Mouse (Mus musculus): ENCODE data around the gene Lamc1. TPM values are rescaled to one million over a fixed set of nuclear protein-coding genes. Genes with fewer than 3 reads are reported as not detected.

Gene Lamc1
- total RNA-seq, 2 experiments from 2014 or later, result 1.3 to 3.0 TPM

DNA sequence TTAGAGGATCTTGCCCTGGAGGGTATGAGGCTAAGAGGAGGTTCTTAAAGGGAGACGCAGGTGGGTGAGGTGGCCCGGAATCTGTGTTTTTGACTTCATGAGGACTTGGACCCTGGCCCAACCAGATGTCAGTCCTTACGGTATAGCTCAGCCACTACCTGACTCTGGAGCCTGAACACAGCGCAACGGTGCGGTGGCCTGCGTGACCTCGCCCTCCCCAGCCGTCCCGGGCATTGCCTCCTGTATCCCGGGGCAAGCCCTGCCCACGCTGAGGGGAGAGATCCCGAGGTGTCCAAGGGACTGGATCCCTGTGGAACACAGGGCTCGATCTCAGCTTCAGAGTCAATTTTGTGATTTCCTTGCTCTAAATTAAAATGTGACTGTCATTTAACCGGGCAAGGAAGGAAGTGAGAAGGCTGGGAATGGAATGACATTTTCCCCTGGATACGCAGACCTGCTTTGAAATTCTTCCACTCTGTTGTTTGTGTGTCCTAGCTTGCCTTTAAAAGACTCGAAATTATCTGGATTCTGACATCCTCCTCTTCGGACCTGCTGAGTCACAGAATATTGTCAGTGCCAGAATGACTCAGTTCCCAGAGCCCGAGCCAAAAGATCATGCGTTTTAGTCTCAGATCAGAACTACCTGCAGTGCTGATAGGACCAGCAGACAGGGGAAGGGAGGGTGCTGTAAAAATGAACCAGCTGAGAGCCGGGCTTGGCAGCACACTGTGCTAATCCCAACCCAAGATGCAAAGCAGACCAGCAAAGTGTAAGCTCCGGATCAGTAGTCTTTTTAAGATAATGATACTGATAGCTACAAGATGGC, 923 bp upstream of the Lamc1 start:
- ATAC-seq (replicated peaks; ENCODE audit: low FRiP score, low TSS enrichment, poor library complexity, severe bottlenecking), result peak; percentile 75

DNA sequence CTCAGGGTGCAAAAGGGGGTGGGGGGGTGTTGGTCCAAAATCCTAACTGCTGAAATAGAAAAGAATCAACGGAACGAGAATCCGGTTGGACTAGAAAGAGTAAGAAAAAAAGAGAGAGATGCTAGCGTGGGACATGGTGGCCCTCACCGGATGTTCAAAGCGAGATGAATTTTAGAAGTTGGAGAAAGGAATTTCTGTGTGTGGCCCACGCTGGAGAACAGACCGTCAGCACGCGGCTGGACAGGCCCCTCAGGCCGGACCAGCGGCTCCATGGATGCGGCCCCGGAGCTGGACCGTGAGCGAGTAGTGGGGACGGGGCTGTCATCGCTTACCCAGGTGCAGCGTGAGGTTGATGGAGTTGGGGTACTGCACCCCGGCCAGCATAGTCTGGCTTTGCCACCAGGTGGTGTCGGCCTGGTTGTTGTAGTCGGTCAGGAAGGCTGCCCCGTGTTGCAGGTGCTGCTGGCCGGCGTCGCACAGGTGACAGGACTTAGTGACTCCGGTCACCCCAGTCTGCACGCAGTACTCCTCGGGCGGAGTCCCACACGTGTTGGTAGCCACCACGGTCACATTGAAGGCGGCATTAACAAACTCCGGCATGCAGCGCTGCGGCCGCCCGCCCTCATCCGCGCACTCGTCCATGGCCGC, 666 bp downstream of the Lamc1 start:
- ATAC-seq (replicated peaks; ENCODE audit: low FRiP score, low TSS enrichment, poor library complexity, severe bottlenecking), result peak; percentile 56

DNA sequence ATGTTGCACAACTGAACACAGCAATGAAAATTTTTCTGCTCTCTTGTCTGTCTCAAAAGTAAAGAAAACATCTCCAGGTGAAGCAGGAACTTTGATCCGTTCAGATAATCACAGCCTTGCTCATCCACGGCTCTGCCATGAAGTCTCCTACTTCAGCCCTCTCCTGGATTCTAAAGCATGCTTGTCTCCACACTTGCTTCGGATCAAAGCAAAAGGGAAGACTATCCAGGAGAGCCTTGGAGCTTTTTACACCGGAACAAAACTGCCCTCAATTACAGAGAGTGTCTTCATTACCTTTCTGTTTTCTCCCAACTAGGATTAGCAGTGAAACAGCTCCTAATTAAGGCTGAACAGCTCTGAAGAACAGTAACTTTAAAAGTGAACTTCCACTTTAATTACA, 1.4 kb downstream of the Lamc1 start:
- no peak for ATAC-seq (replicated peaks; ENCODE audit: low FRiP score, low TSS enrichment, poor library complexity, severe bottlenecking)

DNA sequence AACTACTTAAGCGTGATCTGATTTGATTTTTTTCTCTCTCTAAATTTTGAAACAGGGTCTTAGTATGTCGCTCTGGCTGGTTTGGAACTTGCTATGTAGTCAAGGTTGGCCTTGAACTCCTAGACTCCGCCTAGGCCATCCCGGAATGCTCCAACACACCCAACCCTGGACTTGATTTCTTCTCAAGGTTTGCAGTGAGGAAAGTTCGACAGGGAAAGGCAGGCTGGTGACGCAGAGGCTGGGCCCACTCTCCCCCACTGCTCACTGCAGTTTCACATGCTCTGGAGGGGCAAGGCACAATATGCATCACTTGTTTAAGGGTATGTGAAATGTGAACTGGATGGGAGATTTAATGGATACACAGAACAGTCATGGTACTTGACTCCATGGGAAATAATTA, 3.3 kb downstream of the Lamc1 start:
- no peak for ATAC-seq (replicated peaks; ENCODE audit: low FRiP score, low TSS enrichment, poor library complexity, severe bottlenecking)

DNA sequence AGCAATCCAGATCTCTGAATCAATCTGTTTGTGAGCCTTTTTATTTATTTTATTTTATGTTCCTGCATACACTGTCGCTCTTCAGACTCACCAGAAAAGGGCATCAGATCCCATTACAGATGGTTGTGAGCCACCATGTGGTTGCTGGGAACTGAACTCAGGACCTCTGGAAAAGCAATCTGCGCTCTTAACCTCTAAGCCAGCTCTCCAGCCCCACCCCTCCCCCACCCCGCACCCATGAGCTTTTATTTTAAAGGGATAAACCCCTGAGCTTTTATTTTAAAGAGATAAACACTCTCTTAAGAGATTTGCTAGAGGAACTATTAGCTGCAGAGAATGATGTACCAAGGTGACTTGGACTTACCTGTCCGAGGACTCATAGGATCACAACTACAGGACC, 5.5 kb downstream of the Lamc1 start:
- no peak for ATAC-seq (replicated peaks; ENCODE audit: low FRiP score, low TSS enrichment, poor library complexity, severe bottlenecking)

DNA sequence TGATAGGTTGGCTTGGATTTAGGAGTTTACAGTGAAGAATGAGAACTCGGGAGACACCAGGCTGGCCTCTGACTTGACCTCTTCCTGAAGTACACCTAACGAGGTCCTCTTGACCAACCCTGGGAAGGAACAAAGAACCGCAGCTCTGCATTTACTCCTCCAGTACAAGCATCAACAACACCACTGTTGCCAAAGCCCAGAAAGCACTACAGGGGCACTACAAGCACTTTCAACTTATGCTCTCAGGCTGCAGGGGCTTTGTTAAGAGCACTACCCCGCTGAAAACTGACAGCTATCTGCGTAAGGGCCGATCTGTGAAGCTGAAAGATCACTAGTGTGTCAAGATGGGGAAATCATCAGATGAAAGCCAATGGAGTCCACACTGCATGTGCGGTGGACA, 6.4 kb downstream of the Lamc1 start:
- ATAC-seq (replicated peaks; ENCODE audit: low FRiP score, low TSS enrichment, poor library complexity, severe bottlenecking), result no peak

DNA sequence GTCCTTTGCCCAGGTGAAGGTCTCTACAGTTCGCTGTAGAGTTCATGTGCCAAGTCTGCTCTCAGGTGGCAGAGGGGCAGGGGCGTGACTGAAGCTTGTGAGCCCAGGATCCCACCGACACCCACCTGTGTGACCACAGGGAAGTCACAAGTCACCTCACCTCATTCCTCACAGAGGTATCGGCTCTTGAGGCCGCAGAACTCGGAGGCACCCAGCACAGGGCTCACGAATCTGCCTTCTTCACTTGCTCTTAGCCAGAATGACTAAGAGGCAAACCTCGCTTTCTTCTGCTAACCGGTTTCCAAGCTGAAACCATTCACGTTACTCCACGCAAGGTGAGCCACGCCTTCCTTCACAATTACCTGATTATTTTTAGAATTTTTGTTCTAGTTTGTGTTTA, 11.2 kb downstream of the Lamc1 start:
- ATAC-seq (replicated peaks; ENCODE audit: low FRiP score, low TSS enrichment, poor library complexity, severe bottlenecking), result no peak

DNA sequence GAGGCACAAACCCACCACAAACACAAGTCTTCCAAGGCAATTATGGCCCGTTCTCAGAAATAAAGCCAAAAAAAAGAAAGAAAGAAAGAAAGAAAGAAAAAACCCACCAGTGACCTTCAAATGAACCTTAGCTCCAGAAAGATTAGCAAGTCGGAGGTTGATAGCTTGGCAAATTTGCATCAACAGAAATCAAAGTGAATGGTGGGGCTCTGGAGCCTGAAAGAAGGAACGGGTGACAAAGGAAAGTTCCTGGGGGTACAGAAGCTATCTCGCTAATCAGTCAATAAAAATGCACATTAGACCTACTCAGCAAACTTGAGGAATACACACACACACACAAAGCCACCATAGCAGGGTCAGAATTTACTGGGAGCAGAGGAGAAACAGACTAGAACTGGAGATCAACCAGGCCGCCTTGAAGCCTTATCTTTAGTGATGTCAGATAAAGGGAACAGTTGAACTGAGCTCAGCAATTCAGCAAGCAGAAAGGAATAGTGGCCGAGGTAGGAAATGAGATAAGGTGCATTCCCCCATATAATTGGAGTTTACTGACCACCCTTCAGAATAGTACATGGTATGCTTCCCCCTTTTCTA, 11.9 kb downstream of the Lamc1 start:
- no peak for ATAC-seq (replicated peaks; ENCODE audit: low FRiP score, low TSS enrichment, poor library complexity, severe bottlenecking)

DNA sequence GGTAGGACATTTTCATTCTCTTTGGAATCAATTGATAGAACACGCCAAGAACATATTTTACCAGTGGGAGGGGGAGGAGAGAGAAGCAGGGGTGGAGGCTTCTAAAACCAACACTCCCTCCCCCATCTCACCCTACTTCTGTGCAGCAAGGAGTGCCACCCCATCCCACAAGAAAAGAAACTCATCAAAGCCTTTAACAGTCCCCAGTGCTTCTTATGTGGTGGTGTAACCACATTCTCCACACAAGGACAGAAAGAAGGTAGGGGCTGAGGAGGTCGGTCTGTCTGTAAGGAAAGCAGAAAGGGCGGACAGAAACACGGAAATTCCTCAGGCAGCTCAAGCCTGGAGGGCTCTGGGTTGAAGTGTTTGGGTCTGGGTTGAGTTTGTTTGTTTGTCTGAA, 12.5 kb downstream of the Lamc1 start:
- ATAC-seq (replicated peaks; ENCODE audit: low FRiP score, low TSS enrichment, poor library complexity, severe bottlenecking), result no peak

DNA sequence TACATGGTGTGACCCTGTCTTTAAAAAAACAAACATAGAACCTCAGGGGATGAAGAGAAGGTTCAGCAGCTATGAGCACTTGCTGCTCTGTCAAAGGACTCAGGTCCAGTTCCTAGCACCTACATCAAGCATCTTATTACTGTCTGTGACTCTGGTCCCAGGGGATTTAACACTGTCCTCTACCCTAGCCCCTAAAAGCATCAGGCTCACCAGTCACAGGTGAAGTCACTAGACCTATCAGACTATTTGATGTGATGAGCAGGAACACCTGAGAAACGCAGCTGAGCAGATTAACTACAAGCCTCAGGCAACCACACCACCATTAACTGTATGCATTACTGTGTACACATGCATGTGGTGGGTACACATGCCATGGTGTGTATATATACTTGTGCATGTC, 13.8 kb downstream of the Lamc1 start:
- ATAC-seq (replicated peaks; ENCODE audit: low FRiP score, low TSS enrichment, poor library complexity, severe bottlenecking), result no peak

DNA sequence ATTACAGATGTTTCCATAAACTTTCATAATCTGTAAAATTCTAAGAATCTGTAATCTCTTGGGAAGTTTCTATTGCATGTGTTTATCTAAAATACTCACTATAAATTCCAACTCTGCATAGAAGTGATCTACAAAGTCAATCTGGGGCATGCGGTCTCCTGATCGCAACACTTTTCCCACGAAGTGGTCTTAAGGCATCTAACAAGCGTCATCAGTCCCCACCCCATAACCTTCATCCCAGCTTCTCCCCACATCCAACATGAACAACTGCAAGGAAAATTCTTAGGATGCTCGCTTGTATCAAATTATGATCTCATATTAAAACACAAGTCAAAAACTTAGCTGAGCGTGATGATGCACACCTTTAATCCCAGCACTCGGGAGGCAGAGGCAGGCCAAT, 14.3 kb downstream of the Lamc1 start:
- ATAC-seq (replicated peaks; ENCODE audit: low FRiP score, low TSS enrichment, poor library complexity, severe bottlenecking), result no peak

DNA sequence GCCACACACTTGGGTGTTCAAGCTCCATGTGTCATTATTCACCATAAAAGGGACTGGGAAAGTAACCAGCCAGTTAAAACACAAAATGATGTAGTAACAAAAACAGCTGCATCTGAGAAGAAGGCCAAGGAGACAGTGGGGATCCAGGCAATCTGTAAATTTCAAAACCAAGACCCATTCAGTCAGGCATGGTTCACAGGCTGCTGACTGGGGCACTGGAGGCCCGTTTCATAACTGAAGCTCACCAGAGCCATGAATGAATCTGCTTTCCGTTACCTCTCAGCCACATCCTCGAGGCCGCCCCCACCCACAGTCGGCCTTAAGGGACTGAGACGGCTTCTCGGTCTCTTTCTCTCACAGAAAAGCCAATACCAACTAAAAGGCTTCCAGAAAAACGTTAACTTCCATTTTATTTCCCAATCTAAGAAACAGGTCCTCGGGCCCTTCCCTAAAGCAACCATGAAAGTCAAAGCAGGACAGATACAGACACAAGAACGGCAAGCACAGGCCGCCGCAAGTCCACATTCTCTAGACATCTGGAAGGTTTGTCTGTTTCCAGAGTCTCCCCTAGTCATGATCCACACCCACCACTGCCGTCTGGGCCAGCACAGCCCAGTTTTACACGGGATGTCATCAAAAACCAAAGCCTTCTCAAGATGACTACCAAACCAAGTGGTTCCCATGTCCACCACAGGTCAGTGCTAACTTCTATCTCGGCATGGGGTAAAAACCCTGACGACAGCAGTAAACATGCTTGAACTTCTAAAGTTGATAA, 14.9 kb downstream of the Lamc1 start:
- no peak for ATAC-seq (replicated peaks; ENCODE audit: low FRiP score, low TSS enrichment, poor library complexity, severe bottlenecking)

DNA sequence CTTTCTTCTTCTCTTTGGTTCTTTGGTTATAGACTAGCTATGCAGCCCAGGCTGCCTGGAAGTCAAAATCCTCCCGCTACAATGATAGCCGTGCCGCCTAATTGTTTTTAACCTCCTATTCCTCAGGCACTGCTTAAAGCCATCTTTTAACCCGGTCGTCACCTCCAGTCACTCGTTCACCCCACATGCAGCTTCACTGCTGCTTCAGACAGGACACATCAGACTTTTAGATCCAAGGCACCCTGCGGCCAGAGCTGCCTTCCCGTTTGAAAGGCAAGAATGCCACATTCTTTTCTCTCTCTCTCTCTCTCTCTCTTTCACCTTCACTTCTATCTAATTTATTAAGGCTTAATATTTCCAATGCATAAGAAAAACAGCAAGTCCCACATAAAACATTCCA, 15.6 kb downstream of the Lamc1 start:
- no peak for ATAC-seq (replicated peaks; ENCODE audit: low FRiP score, low TSS enrichment, poor library complexity, severe bottlenecking)

DNA sequence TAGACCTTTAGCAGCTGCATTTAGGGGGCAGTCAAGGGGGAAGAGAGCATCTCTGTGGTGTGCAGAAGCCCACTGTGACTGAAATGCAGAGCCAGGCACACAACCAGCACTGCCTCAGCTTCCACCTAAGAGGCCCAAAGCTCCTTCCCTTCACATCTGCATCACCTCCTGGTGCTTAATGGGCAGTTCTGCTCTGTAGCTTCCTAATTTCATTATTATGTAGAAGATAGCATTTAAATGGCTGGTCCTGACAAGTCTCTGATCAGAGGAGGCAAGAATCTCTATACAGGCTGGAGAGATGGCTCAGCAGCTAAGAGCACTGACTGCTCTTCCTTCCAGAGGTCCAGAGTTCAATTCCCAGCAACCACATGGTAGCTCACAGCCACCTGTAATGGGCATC, 16.3 kb downstream of the Lamc1 start:
- no peak for ATAC-seq (replicated peaks; ENCODE audit: low FRiP score, low TSS enrichment, poor library complexity, severe bottlenecking)

DNA sequence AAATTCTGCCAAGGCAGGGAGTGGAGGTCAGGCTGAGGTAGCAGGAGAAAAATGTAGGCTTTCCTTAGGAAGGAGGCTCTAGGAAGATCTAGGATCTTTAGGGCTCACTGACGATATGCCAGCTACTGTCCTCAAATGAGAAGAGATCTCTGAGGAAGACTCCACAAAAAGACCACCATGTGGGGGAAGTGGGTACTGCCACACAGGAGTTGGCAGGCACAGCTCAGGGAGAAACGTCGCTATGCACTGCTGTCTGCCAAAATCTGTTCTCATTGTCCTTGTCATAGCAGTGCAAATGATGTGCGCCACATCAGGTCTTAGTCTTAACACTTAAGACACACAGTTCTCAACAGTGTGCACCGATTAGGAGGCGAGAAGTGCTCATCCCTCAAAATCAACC, 17.5 kb downstream of the Lamc1 start:
- ATAC-seq (replicated peaks; ENCODE audit: low FRiP score, low TSS enrichment, poor library complexity, severe bottlenecking), result no peak

DNA sequence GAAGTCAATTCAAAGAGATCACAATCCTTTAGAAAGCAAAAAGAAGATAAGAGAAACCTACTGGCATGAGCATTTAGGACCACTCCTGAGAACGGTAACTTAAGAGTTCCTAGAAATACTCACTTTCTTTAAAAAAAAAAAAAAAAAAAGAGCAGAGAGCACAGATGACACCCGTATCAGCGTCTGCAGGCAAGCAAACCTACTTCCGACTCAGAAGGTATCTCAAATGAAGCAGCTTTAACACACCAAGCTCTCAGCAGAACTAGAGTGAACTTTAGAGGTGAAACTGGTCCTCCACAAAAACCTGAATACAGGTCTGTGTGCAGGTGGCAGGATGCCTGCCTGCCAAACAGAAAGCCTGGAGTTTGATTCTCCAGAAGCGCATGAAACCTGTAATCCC, 19.6 kb downstream of the Lamc1 start:
- no peak for ATAC-seq (replicated peaks; ENCODE audit: low FRiP score, low TSS enrichment, poor library complexity, severe bottlenecking)

DNA sequence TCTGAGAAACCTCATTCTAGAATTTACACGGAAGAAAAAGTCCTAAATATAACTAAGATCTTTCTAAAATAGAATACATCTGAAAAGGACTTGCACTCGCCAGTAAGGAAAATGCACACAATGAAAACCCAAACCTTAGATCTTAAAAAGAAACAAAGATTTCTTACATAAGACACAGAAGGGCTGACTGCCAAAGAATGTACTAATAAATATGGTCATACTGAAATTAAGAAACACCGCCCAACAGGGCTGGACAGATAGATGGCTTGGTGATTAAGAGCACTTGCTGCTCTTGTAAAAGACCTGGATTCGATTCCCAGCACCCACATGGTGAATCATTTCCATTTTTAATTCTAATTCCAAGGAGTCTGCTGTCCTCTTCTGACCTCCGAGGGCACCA, 22.4 kb downstream of the Lamc1 start:
- no peak for ATAC-seq (replicated peaks; ENCODE audit: low FRiP score, low TSS enrichment, poor library complexity, severe bottlenecking)

DNA sequence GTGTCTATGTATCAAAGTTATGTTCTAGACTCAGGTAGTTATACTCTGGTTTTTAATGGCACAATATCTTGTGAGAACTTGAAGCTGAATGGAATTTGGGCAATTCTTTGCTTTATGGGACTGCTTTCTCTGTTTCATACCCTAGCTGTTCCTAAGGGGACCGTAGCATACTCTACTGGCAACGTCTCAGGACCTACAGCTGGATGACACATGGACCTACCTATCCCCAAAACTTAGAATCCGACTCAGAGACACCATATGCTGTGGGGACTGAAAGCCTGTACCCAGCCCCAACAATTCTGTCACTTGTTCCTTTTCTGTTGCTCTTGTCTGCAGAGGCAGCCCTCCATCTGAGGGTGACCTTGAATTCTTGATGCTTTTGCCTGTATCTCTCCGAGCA, 23.3 kb downstream of the Lamc1 start:
- ATAC-seq (replicated peaks; ENCODE audit: low FRiP score, low TSS enrichment, poor library complexity, severe bottlenecking), result no peak

DNA sequence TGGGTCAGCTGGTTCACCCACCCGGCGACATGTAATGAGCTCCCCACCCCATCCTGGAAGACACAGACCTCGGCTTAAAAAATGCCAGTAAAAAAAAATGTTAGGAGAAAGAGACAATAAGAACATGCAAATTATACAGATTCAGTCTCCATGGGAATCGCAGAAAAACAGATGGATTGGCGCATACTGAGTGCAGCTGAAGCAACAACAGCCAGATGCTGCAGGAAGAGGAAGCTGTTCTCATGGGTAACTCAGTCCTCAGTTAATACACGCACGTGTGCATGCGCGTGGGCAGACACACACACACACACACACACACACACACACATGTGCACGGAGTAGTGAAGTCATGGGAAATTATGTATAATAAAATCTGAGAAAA, 23.7 kb downstream of the Lamc1 start:
- no peak for ATAC-seq (replicated peaks; ENCODE audit: low FRiP score, low TSS enrichment, poor library complexity, severe bottlenecking)

DNA sequence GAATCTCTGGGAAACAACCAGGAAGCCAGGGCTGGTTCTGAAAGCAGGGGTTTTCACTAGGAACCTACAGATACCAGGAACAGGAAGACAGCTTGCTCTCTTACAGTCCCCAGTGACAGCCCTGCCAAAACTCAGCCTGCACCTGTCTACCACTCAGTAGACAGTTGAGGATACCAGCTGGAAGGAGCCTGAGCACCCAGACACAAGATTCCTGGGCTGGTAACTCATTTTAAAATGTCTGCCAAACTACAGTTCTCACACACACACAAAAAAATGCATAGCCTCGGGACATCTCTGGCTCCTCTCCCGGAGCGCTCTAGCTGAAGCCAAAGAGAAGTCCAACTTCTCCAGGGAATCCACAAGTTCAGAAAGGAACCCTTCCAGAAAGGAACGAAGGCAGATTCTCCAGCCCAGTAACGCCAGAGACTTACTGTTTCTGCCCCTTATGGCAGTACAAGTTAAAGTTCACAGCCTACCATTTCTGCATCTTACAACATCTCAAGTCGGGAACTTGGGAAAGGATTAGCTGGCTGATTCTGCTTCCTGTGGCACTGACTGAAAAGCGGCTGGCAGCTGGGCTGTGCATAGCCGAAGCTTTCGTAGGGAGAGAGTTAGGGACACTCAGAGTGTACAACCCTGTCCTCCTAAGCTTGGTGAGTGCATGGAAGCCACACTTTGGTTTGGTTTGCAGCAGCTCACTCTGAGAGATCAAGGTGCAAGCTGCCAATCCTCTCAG, 24.2 kb downstream of the Lamc1 start:
- ATAC-seq (replicated peaks; ENCODE audit: low FRiP score, low TSS enrichment, poor library complexity, severe bottlenecking), result no peak

All from megakaryocyte-erythroid progenitor cell, adult 5-6 weeks (primary cell).